Mouse (Mus musculus): ENCODE measurements around the gene Tmem254c. TPM values are rescaled to one million over a fixed set of nuclear protein-coding genes. Genes with fewer than 3 reads are reported as not detected.
A peak's percentile ranks its signal among the peaks of the same experiment; 100 is the strongest.
"Not testable (repeated sequence)": the region's sequence is repeated elsewhere in the genome, so short reads cannot be mapped to it uniquely, and the experiment has no call there.

Gene Tmem254c
- 47.8 and 56.8 TPM in 2 replicates for polyA plus RNA-seq (2015; fragmentation: Nextera tagmentation; extraction: Ambion mirVana)

DNA sequence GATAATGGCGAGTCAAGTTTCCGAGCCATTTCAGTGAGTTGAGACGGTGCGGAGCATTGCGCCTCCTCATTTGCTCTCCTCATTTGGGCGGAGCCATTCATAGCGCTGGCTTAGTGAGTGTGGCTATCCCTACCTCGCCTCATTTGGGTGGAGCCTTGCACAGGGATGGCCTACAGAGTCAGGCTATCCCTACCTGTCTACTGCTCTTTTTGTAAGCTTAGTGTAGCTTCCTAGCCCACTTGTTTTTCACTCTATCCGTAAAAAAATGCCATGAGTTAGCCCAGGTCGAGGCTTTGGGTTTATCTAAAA, at the start of gene Tmem254c:
Gene Tmem254c (minus strand): TSS at position 31 of the 309 bp plus-strand sequence.
- no CpG with 5 or more reads among the region's 10 CpGs for WGBS
- peak; percentile 72; the same call in 1 of the 2 replicates for ATAC-seq (ENCODE audit: insufficient read depth, low FRiP score)
- H3K4me1 ChIP-seq (ENCODE audit: control insufficient read depth, insufficient read depth, low read length); H3K9ac ChIP-seq (ENCODE audit: low read length); H3K4me3 ChIP-seq (replicated peaks; ENCODE audit: low read length); H3K36me3 ChIP-seq (ENCODE audit: control insufficient read depth, insufficient read depth, low read length); H3K4me2 ChIP-seq (ENCODE audit: low read depth, low read length); H3K9me3 ChIP-seq (replicated peaks; ENCODE audit: control insufficient read depth, low read length); H3K27me3 ChIP-seq (ENCODE audit: control insufficient read depth, insufficient read depth, low read length); H3K27ac ChIP-seq (ENCODE audit: low read length): not testable (repeated sequence)

DNA sequence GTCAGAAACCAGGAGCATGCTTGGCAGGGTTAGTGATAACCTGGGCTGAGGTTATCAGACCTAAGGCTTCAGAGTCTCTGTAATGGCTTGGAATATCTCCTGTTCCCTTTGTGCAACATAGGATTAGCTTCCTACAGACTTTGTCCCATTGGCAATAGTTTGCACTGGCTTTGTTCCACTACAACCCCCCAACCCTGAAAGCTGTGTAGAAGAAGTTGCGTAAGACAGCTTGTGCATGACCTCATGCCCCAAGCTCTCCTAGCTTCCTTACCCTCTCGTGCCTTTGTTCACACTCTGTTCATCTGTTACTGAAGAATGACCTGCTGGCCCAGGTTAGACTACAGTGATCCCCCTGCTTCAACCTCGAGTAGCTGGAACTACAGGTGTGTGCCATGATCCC, 30.5 kb upstream of the Tmem254c start:
- H3K36me3 ChIP-seq (ENCODE audit: control insufficient read depth, insufficient read depth, low read length); H3K27me3 ChIP-seq (ENCODE audit: control insufficient read depth, insufficient read depth, low read length); H3K9ac ChIP-seq (ENCODE audit: low read length); H3K27ac ChIP-seq (ENCODE audit: low read length); ATAC-seq (ENCODE audit: insufficient read depth, low FRiP score); H3K9me3 ChIP-seq (replicated peaks; ENCODE audit: control insufficient read depth, low read length); H3K4me2 ChIP-seq (ENCODE audit: low read depth, low read length); H3K4me3 ChIP-seq (replicated peaks; ENCODE audit: low read length); H3K4me1 ChIP-seq (ENCODE audit: control insufficient read depth, insufficient read depth, low read length): not testable (repeated sequence)
- whole genome bisulfite sequencing, result no CpG with 5 or more reads among the region's 3 CpGs

DNA sequence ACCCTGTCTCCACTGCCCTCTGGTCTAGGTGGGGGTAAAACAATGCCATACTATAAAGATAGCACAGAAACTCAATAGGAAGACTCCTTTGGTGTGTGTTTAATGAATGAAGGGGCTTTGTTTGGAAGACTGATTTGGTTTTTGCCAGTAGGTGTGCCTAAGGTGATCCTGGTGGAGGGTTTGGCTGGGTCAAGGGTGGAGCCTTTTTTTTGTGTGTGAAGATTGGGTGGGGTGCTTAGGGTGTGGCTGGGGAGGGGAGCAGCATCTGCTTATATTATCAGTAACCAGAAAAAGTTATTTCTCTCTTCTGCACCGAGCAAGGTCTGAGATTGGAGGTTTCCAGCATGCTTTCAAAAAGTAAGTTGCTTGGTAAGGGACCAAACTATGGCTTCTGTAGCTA, 14.8 kb upstream of the Tmem254c start, which contains the start of gene Cphx3:
Gene Cphx3 (plus strand): TSS at position 301 of the 400 bp plus-strand sequence.
- not testable (repeated sequence) for H3K9ac ChIP-seq (ENCODE audit: low read length)

DNA sequence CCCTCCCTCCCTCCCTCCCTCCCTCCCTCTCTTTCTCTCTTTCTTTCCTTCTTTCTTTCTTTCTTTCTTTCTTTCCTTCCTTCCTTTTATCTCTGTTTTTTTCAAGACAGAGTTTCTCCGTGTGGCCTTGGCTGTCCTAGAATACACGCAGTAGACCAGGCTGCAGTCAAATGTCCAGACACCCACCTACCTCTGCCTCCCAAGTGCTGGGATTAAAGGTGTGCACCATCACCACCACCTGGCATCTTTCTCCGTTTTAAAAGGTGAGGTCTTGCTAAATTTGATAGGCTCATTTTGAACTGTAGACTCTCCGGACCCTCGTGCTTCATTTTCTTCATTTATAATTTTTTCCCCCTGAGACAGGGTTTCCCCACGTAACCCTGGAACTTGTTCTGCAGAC, 14.1 kb upstream of the Tmem254c start, which contains the start of gene Cphx2:
Gene Cphx2 (plus strand): TSS at position 301 of the 400 bp plus-strand sequence.
- not testable (repeated sequence) for H3K36me3 ChIP-seq (ENCODE audit: control insufficient read depth, insufficient read depth, low read length); H3K9ac ChIP-seq (ENCODE audit: low read length); H3K27ac ChIP-seq (ENCODE audit: low read length); H3K9me3 ChIP-seq (replicated peaks; ENCODE audit: control insufficient read depth, low read length); H3K4me3 ChIP-seq (replicated peaks; ENCODE audit: low read length); H3K27me3 ChIP-seq (ENCODE audit: control insufficient read depth, insufficient read depth, low read length); ATAC-seq (ENCODE audit: insufficient read depth, low FRiP score); H3K4me1 ChIP-seq (ENCODE audit: control insufficient read depth, insufficient read depth, low read length); H3K4me2 ChIP-seq (ENCODE audit: low read depth, low read length)
- no CpG with 5 or more reads among the region's 6 CpGs for WGBS

More for the DNA sequence above, 14.8 kb upstream of the Tmem254c start, which contains the start of gene Cphx3:
- not testable (repeated sequence) for ATAC-seq (ENCODE audit: insufficient read depth, low FRiP score); H3K36me3 ChIP-seq (ENCODE audit: control insufficient read depth, insufficient read depth, low read length); H3K4me3 ChIP-seq (replicated peaks; ENCODE audit: low read length); H3K9me3 ChIP-seq (replicated peaks; ENCODE audit: control insufficient read depth, low read length); H3K27me3 ChIP-seq (ENCODE audit: control insufficient read depth, insufficient read depth, low read length); H3K27ac ChIP-seq (ENCODE audit: low read length); H3K4me2 ChIP-seq (ENCODE audit: low read depth, low read length); H3K4me1 ChIP-seq (ENCODE audit: control insufficient read depth, insufficient read depth, low read length)
- no CpG with 5 or more reads among the region's 1 CpGs for WGBS

DNA sequence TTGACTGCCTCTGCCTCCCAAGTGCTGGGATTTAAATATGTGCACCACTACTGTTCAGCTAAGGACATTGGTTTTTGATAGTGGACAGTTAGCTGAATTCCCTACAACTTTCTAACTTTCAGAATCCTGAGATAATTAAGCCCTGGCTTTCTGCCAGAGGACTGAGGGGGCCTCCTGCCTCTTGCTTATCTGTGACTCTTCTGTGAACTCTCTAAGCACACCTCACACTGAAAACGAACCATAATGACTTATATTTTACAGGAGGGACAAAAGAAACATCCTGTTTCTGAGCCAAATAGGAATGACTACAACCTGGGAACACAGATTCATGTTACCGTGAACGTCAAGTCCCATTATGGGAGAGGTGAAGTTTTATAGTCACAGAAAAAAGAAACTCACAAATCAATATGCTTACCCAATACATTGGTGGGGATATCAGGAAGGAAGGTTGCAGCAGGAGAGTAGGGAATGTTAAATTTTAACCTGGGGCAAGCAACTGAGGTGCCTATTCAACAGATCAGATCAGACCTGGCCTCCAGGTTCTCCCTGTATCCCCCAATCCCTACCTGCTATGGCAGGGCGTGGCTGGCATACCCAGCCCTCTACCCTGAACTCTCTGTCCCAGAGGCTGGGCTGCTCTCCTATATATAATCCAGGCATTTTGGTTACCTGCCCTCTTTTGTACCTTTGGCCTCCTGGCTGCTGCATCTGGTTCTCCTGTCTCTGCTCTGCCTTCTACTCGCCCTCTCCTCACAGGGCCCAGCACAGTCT, 9.7 kb upstream of the Tmem254c start:
- no CpG with 5 or more reads among the region's 5 CpGs for WGBS
- H3K4me3 ChIP-seq (replicated peaks; ENCODE audit: low read length); H3K9ac ChIP-seq (ENCODE audit: low read length); H3K4me1 ChIP-seq (ENCODE audit: control insufficient read depth, insufficient read depth, low read length); H3K4me2 ChIP-seq (ENCODE audit: low read depth, low read length); H3K9me3 ChIP-seq (replicated peaks; ENCODE audit: control insufficient read depth, low read length); H3K27ac ChIP-seq (ENCODE audit: low read length); H3K27me3 ChIP-seq (ENCODE audit: control insufficient read depth, insufficient read depth, low read length); H3K36me3 ChIP-seq (ENCODE audit: control insufficient read depth, insufficient read depth, low read length): not testable (repeated sequence)
- ATAC-seq (ENCODE audit: insufficient read depth, low FRiP score), result peak; percentile 62; the same call in 1 of the 2 replicates

DNA sequence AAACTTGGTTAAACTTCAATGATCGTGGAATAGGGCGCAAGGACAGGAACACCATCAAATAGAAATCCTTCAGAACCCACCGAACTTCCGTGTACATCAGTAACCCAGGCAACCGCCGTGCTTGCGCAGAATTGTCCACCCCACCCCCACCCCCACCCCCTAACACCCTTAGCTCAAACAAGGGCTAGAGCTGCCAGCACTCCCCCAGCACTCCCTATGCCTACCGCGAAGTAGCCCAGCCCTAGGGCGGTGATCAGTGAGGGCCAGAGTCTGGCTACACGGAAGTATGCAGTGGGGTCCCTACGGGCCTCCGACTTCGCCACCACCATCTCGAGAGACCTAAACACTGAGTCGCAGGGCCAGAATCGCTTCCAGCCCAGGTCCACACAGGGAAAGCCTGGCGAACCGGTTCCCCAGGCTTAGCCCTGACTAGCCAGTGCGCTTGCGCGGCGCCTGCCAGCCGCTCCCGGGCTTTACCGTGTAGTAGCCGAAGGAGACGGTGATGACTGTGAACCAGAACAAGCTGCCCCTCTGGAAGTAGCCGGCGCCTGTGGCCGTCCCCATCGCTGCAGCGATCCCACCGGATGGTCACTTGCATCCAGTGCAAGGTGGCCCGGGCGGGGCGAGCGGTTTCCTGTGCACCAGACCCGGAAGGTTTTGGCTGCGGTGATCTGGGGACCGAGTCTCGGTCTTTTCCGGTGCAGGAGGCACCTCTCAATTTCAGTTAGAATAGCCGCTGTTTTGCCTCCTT, 406 bp downstream of the Tmem254c start:
- not testable (repeated sequence) for H3K4me2 ChIP-seq (ENCODE audit: low read depth, low read length)
- no CpG with 5 or more reads among the region's 44 CpGs for WGBS

DNA sequence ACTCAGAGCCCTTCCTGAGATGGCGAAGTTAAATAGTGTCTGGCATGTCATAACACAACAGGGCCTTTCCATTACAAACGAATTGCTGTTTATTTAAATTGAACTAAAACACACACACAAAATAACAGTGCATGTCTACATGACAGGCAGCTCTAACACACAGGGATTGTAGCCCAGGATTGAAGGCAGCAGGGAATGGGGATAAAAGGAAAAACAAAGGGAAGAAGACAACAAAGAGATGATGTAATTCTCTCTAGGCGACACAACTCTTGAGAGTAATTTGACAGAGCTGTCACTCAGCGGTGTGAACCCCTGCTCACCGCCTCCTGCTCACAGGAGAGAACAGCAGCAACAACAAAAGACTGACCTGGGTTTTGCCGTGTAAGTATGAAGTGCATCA, 7.8 kb downstream of the Tmem254c start:
- not testable (repeated sequence) for H3K4me1 ChIP-seq (ENCODE audit: control insufficient read depth, insufficient read depth, low read length); ATAC-seq (ENCODE audit: insufficient read depth, low FRiP score); H3K9me3 ChIP-seq (replicated peaks; ENCODE audit: control insufficient read depth, low read length); H3K4me3 ChIP-seq (replicated peaks; ENCODE audit: low read length); H3K27ac ChIP-seq (ENCODE audit: low read length); H3K36me3 ChIP-seq (ENCODE audit: control insufficient read depth, insufficient read depth, low read length); H3K4me2 ChIP-seq (ENCODE audit: low read depth, low read length); H3K27me3 ChIP-seq (ENCODE audit: control insufficient read depth, insufficient read depth, low read length); H3K9ac ChIP-seq (ENCODE audit: low read length)
- WGBS, result no CpG with 5 or more reads among the region's 6 CpGs

More for the DNA sequence above, 406 bp downstream of the Tmem254c start:
- not testable (repeated sequence) for H3K4me3 ChIP-seq (replicated peaks; ENCODE audit: low read length); H3K27ac ChIP-seq (ENCODE audit: low read length); H3K36me3 ChIP-seq (ENCODE audit: control insufficient read depth, insufficient read depth, low read length); H3K9ac ChIP-seq (ENCODE audit: low read length); H3K27me3 ChIP-seq (ENCODE audit: control insufficient read depth, insufficient read depth, low read length); H3K9me3 ChIP-seq (replicated peaks; ENCODE audit: control insufficient read depth, low read length); H3K4me1 ChIP-seq (ENCODE audit: control insufficient read depth, insufficient read depth, low read length)
- peak; percentile 87 for ATAC-seq (ENCODE audit: insufficient read depth, low FRiP score)

DNA sequence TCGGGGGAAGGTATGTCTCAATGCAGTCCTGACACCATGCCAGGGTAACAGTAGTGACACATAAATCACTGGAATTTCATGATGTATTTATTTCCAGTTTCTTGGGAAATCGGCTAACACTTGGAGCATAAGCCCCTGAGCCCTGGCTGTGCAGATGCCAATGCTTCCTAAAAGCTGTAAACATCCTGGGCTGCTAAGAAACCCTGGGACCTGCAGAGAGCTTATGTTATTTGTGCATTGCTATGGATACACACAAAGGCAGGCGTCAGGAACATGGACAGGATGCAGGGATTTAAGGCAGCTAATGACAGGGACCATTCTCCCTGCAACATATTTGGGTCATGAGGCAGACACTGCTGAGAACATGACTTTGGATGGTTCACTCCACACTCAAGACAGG, 9.0 kb downstream of the Tmem254c start:
- not testable (repeated sequence) for H3K36me3 ChIP-seq (ENCODE audit: control insufficient read depth, insufficient read depth, low read length); H3K27ac ChIP-seq (ENCODE audit: low read length); H3K9ac ChIP-seq (ENCODE audit: low read length); H3K4me1 ChIP-seq (ENCODE audit: control insufficient read depth, insufficient read depth, low read length); ATAC-seq (ENCODE audit: insufficient read depth, low FRiP score); H3K27me3 ChIP-seq (ENCODE audit: control insufficient read depth, insufficient read depth, low read length); H3K9me3 ChIP-seq (replicated peaks; ENCODE audit: control insufficient read depth, low read length); H3K4me2 ChIP-seq (ENCODE audit: low read depth, low read length); H3K4me3 ChIP-seq (replicated peaks; ENCODE audit: low read length)
- WGBS, result no CpG with 5 or more reads among the region's 3 CpGs

DNA sequence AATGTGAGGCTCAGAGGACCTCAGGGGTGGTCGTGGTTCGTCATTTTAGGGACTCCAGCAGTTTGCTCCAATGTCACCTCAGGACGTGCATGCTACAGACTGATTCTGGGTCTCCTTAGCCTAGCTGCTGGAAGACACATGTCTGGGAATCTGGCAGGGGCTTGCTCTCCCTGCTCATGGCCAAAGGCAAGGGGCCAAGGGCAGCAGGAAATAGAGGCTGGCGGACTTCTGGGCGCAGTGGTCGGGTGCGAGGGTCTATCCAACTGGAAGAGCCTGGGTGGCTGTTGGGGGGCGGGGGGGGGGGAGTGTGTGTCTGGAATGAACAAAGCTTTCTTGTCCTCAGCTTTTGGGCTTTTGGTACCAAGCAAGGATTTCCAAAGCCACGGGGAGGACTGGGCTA, 18.4 kb downstream of the Tmem254c start:
- H3K9ac ChIP-seq (ENCODE audit: low read length); H3K36me3 ChIP-seq (ENCODE audit: control insufficient read depth, insufficient read depth, low read length); H3K4me3 ChIP-seq (replicated peaks; ENCODE audit: low read length); ATAC-seq (ENCODE audit: insufficient read depth, low FRiP score); H3K27me3 ChIP-seq (ENCODE audit: control insufficient read depth, insufficient read depth, low read length); H3K4me2 ChIP-seq (ENCODE audit: low read depth, low read length); H3K9me3 ChIP-seq (replicated peaks; ENCODE audit: control insufficient read depth, low read length); H3K27ac ChIP-seq (ENCODE audit: low read length); H3K4me1 ChIP-seq (ENCODE audit: control insufficient read depth, insufficient read depth, low read length): not testable (repeated sequence)
- WGBS, result no CpG with 5 or more reads among the region's 9 CpGs

Data from stomach, embryonic 16.5 days (tissue).